ENCODE assay signal across 8 mouse cellular contexts in the genomic region with DNA sequence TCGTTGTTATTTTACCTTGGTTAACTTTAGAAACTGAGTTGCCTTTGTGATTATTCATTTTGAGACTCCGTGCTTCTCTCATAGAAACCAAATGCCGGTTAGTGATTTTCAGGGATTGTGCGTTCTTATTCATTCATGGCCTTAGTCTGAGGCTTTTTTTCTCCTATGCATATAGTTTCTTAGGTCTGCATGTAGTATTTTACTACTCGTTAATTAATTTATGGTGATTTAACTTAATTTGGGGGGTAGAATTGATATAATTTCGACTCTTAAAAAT. TPM values are rescaled to one million over a fixed set of nuclear protein-coding genes. Genes with fewer than 3 reads are reported as not detected.
DNase-seq lines count a peak whose midpoint lies in the region; ATAC-seq and TF ChIP-seq lines count a peak whose summit lies in the region.
"Had no signal": no experiment of that assay in that cellular context is flagged by ENCODE, and none has a peak within 500 bp of the region (broad histone marks: within the 10 kb centered on the region; RNA-seq: fewer than 3 reads in every experiment).

No protein-coding gene starts in this region.

- peak overlapping the region; percentile 93 for H3K9ac ChIP-seq in neural tube, embryonic 11.5 days (ENCODE audit: low read length)
- peak overlapping the region; percentile 91 for H3K9ac ChIP-seq in forebrain, embryonic 15.5 days (replicated peaks)
- peak overlapping the region; percentile 44; the same call in 1 of the 2 replicates for H3K9ac ChIP-seq in limb, embryonic 15.5 days
- no peak overlapping the region for H3K9ac ChIP-seq in stomach, postnatal 0 days (ENCODE audit: low read length)

- ATAC-seq in neural tube, embryonic 11.5 days (ENCODE audit: insufficient read depth, low FRiP score, low TSS enrichment) = no peak
- ATAC-seq in forebrain, embryonic 15.5 days (replicated peaks) = no peak
- ATAC-seq in limb, embryonic 15.5 days (ENCODE audit: insufficient number of reproducible peaks, low FRiP score, low TSS enrichment, low read depth) = no peak
- no peak for ATAC-seq in stomach, postnatal 0 days (ENCODE audit: low FRiP score, low TSS enrichment)

- H3K4me3 ChIP-seq in neural tube, embryonic 11.5 days (ENCODE audit: low read depth, low read length) = peak overlapping the region; percentile 70
- H3K4me3 ChIP-seq in forebrain, embryonic 15.5 days = peak overlapping the region; percentile 79
- H3K4me3 ChIP-seq in limb, embryonic 15.5 days = peak overlapping the region; percentile 71
- peak overlapping the region; percentile 78 for H3K4me3 ChIP-seq in stomach, postnatal 0 days (ENCODE audit: low read depth, low read length)

- no peak for DNase-seq in neural tube, embryonic 11.5 days (ENCODE audit: low spot score)
- DNase-seq in neural tube, embryonic 10.5 days (ENCODE audit: extremely low spot score, low spot score) = no peak
- no peak for DNase-seq in stomach, postnatal 0 days (ENCODE audit: low spot score)
- no peak for DNase-seq in gastrocnemius, postnatal 10 days
- DNase-seq in spleen, adult 12 weeks (ENCODE audit: low spot score) = no peak
- DNase-seq: kidney, adult 11 months had no signal

- no peaks in the 10 kb centered on the region for H3K9me3 ChIP-seq in neural tube, embryonic 11.5 days (ENCODE audit: control insufficient read depth, low read length)
- H3K9me3 ChIP-seq in forebrain, embryonic 15.5 days = no peaks in the 10 kb centered on the region
- H3K9me3 ChIP-seq in limb, embryonic 15.5 days = no peaks in the 10 kb centered on the region
- no peaks in the 10 kb centered on the region for H3K9me3 ChIP-seq in stomach, postnatal 0 days (ENCODE audit: control insufficient read depth, low read length)

- TF ChIP-seq CTCF in stomach, postnatal 0 days (IDR thresholded peaks at IDR 0.05; ENCODE audit: low read depth) = no peak

- H3K4me1 ChIP-seq in neural tube, embryonic 11.5 days (ENCODE audit: control insufficient read depth, insufficient read depth, low read length) = peaks cover 6% of the 10 kb centered on the region; the same call in 1 of the 2 replicates
- H3K4me1 ChIP-seq in forebrain, embryonic 15.5 days = peaks cover 16% of the 10 kb centered on the region
- 0 out of 2 replicates have a peak, but pooled peaks cover 5% of the 10 kb centered on the region for H3K4me1 ChIP-seq in limb, embryonic 15.5 days
- no peaks in the 10 kb centered on the region for H3K4me1 ChIP-seq in stomach, postnatal 0 days (replicated peaks; ENCODE audit: control insufficient read depth, insufficient read depth)

- no peaks in the 10 kb centered on the region for H3K36me3 ChIP-seq in neural tube, embryonic 11.5 days (ENCODE audit: control insufficient read depth, insufficient read depth, low read length)
- H3K36me3 ChIP-seq in forebrain, embryonic 15.5 days = no peaks in the 10 kb centered on the region
- no peaks in the 10 kb centered on the region for H3K36me3 ChIP-seq in limb, embryonic 15.5 days
- H3K36me3 ChIP-seq in stomach, postnatal 0 days (ENCODE audit: control insufficient read depth, insufficient read depth, low read length) = no peaks in the 10 kb centered on the region

- H3K27me3 ChIP-seq in neural tube, embryonic 11.5 days (ENCODE audit: control insufficient read depth, insufficient read depth, low read length) = no peaks in the 10 kb centered on the region
- H3K27me3 ChIP-seq in forebrain, embryonic 15.5 days = no peaks in the 10 kb centered on the region
- no peaks in the 10 kb centered on the region for H3K27me3 ChIP-seq in limb, embryonic 15.5 days
- H3K27me3 ChIP-seq in stomach, postnatal 0 days (ENCODE audit: control insufficient read depth, insufficient read depth, low read length) = no peaks in the 10 kb centered on the region

- H3K27ac ChIP-seq in neural tube, embryonic 11.5 days (ENCODE audit: low read depth, low read length) = peak overlapping the region; percentile 100; the same call in 1 of the 2 replicates
- peak overlapping the region; percentile 100 for H3K27ac ChIP-seq in forebrain, embryonic 15.5 days (replicated peaks)
- no peak overlapping the region for H3K27ac ChIP-seq in limb, embryonic 15.5 days
- H3K27ac ChIP-seq in stomach, postnatal 0 days (replicated peaks) = no peak overlapping the region

- 5% methylated on average over 6 of the region's 6 CpGs for WGBS in neural tube, embryonic 11.5 days
- WGBS in forebrain, embryonic 15.5 days = under 1% methylated on average over 6 of the region's 6 CpGs
- WGBS in limb, embryonic 15.5 days = 3% methylated on average over 6 of the region's 6 CpGs
- 13% methylated on average over 6 of the region's 6 CpGs for WGBS in stomach, postnatal 0 days

- H3K4me2 ChIP-seq in neural tube, embryonic 11.5 days (ENCODE audit: low read depth) = peak overlapping the region; percentile 54
- peak overlapping the region; percentile 46 for H3K4me2 ChIP-seq in forebrain, embryonic 15.5 days (replicated peaks)
- H3K4me2 ChIP-seq in limb, embryonic 15.5 days = peak overlapping the region; percentile 67
- H3K4me2 ChIP-seq in stomach, postnatal 0 days (replicated peaks; ENCODE audit: low read depth) = peak overlapping the region; percentile 56

- TF ChIP-seq EP300 in stomach, postnatal 0 days (optimal IDR thresholded peaks at IDR 0.05) = no peak

RNA-seq across cellular contexts. Expression of gene Pik3r3, which starts 1.4 kb away (rescaled TPM):
- polyA plus RNA-seq in neural tube, embryonic 11.5 days (2014; fragmentation: Nextera tagmentation; extraction: Ambion mirVana) = 63.2 and 69.2 TPM in 2 replicates
- polyA plus RNA-seq in forebrain, embryonic 15.5 days (2015; fragmentation: Nextera tagmentation; extraction: Ambion mirVana) = 80.2 and 81.1 TPM in 2 replicates
- 10.2 and 11.8 TPM in 2 replicates for polyA plus RNA-seq in limb, embryonic 15.5 days (2015; fragmentation: Nextera tagmentation; extraction: Ambion mirVana)
- 6.4 and 6.8 TPM in 2 replicates for polyA plus RNA-seq in stomach, postnatal 0 days (2015; fragmentation: Nextera tagmentation; extraction: Ambion mirVana)
- total RNA-seq in gastrocnemius, postnatal 10 days (2021) = 10 to 100 TPM in 1 of 2 experiments, 1 to 10 TPM in 1; 9.3 to 11.9 TPM

RNA-seq across cellular contexts. Expression of gene Gm49337, which starts 49.6 kb away (rescaled TPM):
- not detected in 2 replicates for polyA plus RNA-seq in neural tube, embryonic 11.5 days (2014; fragmentation: Nextera tagmentation; extraction: Ambion mirVana)
- polyA plus RNA-seq in forebrain, embryonic 15.5 days (2015; fragmentation: Nextera tagmentation; extraction: Ambion mirVana) = not detected in 2 replicates
- not detected in 2 replicates for polyA plus RNA-seq in limb, embryonic 15.5 days (2015; fragmentation: Nextera tagmentation; extraction: Ambion mirVana)
- polyA plus RNA-seq in stomach, postnatal 0 days (2015; fragmentation: Nextera tagmentation; extraction: Ambion mirVana) = not detected in 2 replicates
- total RNA-seq in gastrocnemius, postnatal 10 days (2021) = not detected

RNA-seq across cellular contexts. Expression of gene 1700042G07Rik, which starts 49.6 kb away (rescaled TPM):
- not detected in 2 replicates for polyA plus RNA-seq in neural tube, embryonic 11.5 days (2014; fragmentation: Nextera tagmentation; extraction: Ambion mirVana)
- polyA plus RNA-seq in forebrain, embryonic 15.5 days (2015; fragmentation: Nextera tagmentation; extraction: Ambion mirVana) = not detected in 2 replicates
- polyA plus RNA-seq in limb, embryonic 15.5 days (2015; fragmentation: Nextera tagmentation; extraction: Ambion mirVana) = not detected in 2 replicates
- not detected in 2 replicates for polyA plus RNA-seq in stomach, postnatal 0 days (2015; fragmentation: Nextera tagmentation; extraction: Ambion mirVana)
- not detected for total RNA-seq in gastrocnemius, postnatal 10 days (2021)

RNA-seq across cellular contexts. Expression of gene Tspan1, which starts 55.4 kb away (rescaled TPM):
- 0.11 and 0.19 TPM in 2 replicates for polyA plus RNA-seq in neural tube, embryonic 11.5 days (2014; fragmentation: Nextera tagmentation; extraction: Ambion mirVana)
- 0.28 TPM in 1 of 2 replicates, not detected in the other for polyA plus RNA-seq in forebrain, embryonic 15.5 days (2015; fragmentation: Nextera tagmentation; extraction: Ambion mirVana)
- 0.12 TPM in 1 of 2 replicates, not detected in the other for polyA plus RNA-seq in limb, embryonic 15.5 days (2015; fragmentation: Nextera tagmentation; extraction: Ambion mirVana)
- polyA plus RNA-seq in stomach, postnatal 0 days (2015; fragmentation: Nextera tagmentation; extraction: Ambion mirVana) = 319 and 330 TPM in 2 replicates
- total RNA-seq in gastrocnemius, postnatal 10 days (2021) = not detected

Comparison
In these comparisons a context has a peak if more than half of its experiments do, and no peak if none do; other contexts are left out.
1. H3K27ac ChIP-seq: peak in neural tube, embryonic 11.5 days (single experiment) and forebrain, embryonic 15.5 days (single experiment); none in limb, embryonic 15.5 days (single experiment) and stomach, postnatal 0 days (single experiment).
2. Peak in every context shown above with its lines, with median percentiles within 50 percentile points of each other: H3K4me2 ChIP-seq and H3K4me3 ChIP-seq.